Mouse (Mus musculus): ENCODE data around the gene Comt. TPM values are rescaled to one million over a fixed set of nuclear protein-coding genes. Genes with fewer than 3 reads are reported as not detected.

Gene Comt
- polyA plus RNA-seq, 1 experiment from 2014 or later: 58.4 TPM

- peak overlapping the region; percentile 90; the same call in 1 of the 2 replicates for H3K4me3 ChIP-seq
- H3K27ac ChIP-seq (replicated peaks): peak overlapping the region; percentile 93
- H3K27me3 ChIP-seq (replicated peaks; ENCODE audit: low read depth, poor library complexity, severe bottlenecking): no peaks in the 10 kb centered on the region
- WGBS: 95% methylated on average over 3 of the region's 3 CpGs
- no peak for DNase-seq (ENCODE audit: low spot score)
- peaks cover 90% of the 10 kb centered on the region for H3K4me1 ChIP-seq
- H3K36me3 ChIP-seq (replicated peaks): peaks cover 7% of the 10 kb centered on the region
- H3K9me3 ChIP-seq: no peaks in the 10 kb centered on the region
These were observed 34.9 kb downstream of the Comt start for GRCm38 (mm10) chr16:18391728-18392127.

GRCm38 (mm10) chr16:18391127-18391526 is 35.5 kb downstream of the Comt start:
- no peak overlapping the region for H3K4me3 ChIP-seq
- no peak for DNase-seq (ENCODE audit: low spot score)
- no peaks in the 10 kb centered on the region for H3K27me3 ChIP-seq (replicated peaks; ENCODE audit: low read depth, poor library complexity, severe bottlenecking)
- peaks cover 93% of the 10 kb centered on the region for H3K4me1 ChIP-seq
- H3K9me3 ChIP-seq: no peaks in the 10 kb centered on the region
- no peak overlapping the region for H3K27ac ChIP-seq (replicated peaks)
- H3K36me3 ChIP-seq (replicated peaks): peaks cover 1% of the 10 kb centered on the region; the same call in 1 of the 2 replicates
- 95% methylated on average over 3 of the region's 3 CpGs for WGBS

DNA sequence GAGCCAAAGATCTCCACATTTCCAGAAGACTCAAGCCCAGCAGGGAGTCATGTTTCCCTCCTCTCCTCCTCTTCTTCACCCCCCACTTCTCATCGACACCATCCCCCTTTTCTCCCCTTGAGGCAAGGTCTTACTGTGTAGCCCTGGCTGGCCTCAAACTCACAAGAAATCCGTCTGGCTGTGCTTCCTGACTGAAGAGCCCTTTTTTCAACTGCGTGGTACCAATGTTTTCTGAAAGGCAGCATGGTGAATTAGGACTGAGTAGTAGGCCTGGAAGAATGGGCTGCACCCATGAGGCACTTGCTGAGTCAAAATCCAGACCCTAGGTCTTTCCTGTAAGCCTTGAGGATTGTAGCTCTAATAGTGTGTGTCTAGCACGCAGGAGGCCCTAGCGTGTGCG is 36.3 kb downstream of the Comt start:
- DNase-seq (ENCODE audit: low spot score): no peak
- no peaks in the 10 kb centered on the region for H3K36me3 ChIP-seq (replicated peaks)
- no peak overlapping the region for H3K4me3 ChIP-seq
- WGBS: 56% methylated on average over 6 of the region's 6 CpGs
- no peaks in the 10 kb centered on the region for H3K27me3 ChIP-seq (replicated peaks; ENCODE audit: low read depth, poor library complexity, severe bottlenecking)
- peaks cover 89% of the 10 kb centered on the region for H3K4me1 ChIP-seq
- no peaks in the 10 kb centered on the region for H3K9me3 ChIP-seq
- no peak overlapping the region for H3K27ac ChIP-seq (replicated peaks)

DNA sequence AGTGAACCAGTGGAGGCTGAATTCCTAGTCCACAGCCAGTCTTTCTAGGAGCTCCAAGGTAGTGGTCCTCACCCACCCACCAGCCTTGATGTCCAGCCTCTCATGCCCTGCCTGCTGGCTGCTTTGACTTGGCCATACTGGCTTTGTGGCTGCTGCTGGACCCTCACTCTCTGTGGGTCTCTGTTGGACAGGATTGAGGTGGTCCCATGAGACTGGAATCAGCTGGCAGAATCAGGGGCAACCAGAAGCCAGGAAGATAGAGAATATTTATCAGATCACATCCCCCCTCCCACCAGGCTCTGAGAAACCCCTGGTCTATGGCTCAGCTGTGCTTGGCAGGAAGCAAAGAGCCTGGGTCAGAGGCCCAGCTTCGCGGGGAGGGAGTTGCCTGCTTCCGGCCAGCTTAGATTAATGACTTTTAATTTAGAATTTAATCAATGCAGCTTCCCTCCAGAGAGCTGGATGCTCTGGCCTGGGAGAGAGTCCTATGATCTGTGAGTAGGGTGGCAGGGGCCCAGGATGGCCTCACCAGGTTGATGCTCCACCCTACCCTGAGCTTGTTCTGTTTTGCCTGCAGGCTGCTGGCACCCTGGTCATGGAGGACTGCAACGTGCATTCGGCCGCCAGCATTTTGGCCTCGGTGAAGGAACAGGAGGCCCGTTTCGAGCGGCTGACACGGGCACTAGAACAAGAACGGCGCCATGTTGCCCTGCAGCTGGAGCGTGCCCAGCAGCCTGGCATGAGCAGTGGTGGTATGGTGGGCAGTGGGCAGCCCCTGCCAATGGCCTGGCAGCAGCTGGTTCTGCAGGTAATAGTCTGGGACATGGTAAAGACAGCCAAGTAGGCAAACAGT is 37.8 kb downstream of the Comt start:
- DNase-seq (ENCODE audit: low spot score): no peak
- H3K4me3 ChIP-seq: no peak overlapping the region
- peaks cover 89% of the 10 kb centered on the region for H3K4me1 ChIP-seq
- WGBS: 86% methylated on average over 14 of the region's 14 CpGs
- H3K27me3 ChIP-seq (replicated peaks; ENCODE audit: low read depth, poor library complexity, severe bottlenecking): no peaks in the 10 kb centered on the region
- H3K9me3 ChIP-seq: no peaks in the 10 kb centered on the region
- peak overlapping the region; percentile 63 for H3K27ac ChIP-seq (replicated peaks)
- H3K36me3 ChIP-seq (replicated peaks): no peaks in the 10 kb centered on the region

GRCm38 (mm10) chr16:18387704-18388582 is 38.7 kb downstream of the Comt start:
- Histone ChIP-seq H3K27me3 (replicated peaks; ENCODE audit: low read depth, poor library complexity, severe bottlenecking) (no peaks in the 10 kb centered on the region), H3K9me3 (no peaks in the 10 kb centered on the region), H3K27ac (replicated peaks) (peak overlapping the region; percentile 63; the same call in 1 of the 2 replicates), H3K4me1 (peaks cover 89% of the 10 kb centered on the region), H3K4me3 (no peak overlapping the region), H3K36me3 (replicated peaks) (no peaks in the 10 kb centered on the region)
- WGBS: 47% methylated on average over 7 of the region's 7 CpGs
- DNase-seq (ENCODE audit: low spot score): no peak

DNA sequence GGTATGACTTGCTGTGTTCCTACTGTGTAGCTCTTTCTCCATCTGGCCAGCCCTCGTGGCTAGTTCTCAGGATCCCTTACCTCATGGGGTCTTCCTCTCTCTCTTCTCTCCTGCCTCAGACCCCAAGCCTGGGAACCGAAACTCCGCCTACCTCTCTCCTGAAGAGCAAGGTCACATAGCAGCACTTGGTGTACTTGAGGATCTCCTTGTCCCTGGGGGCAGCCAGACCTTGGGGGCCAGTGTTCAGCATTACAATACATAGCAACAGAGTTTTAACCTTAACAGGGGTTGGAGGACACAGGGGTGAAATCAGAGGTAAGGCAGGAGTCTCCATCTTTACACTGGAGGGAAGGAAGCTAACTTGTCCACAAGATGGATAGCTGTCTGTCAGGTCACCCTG is 39.7 kb downstream of the Comt start:
- H3K4me1 ChIP-seq: peaks cover 89% of the 10 kb centered on the region
- 57% methylated on average over 3 of the region's 3 CpGs for WGBS
- peak overlapping the region; percentile 31; the same call in 1 of the 2 replicates for H3K27ac ChIP-seq (replicated peaks)
- DNase-seq (ENCODE audit: low spot score): no peak
- H3K4me3 ChIP-seq: no peak overlapping the region
- no peaks in the 10 kb centered on the region for H3K27me3 ChIP-seq (replicated peaks; ENCODE audit: low read depth, poor library complexity, severe bottlenecking)
- H3K9me3 ChIP-seq: no peaks in the 10 kb centered on the region
- no peaks in the 10 kb centered on the region for H3K36me3 ChIP-seq (replicated peaks)

- Histone ChIP-seq H3K4me1 (peaks cover 90% of the 10 kb centered on the region), H3K27me3 (replicated peaks; ENCODE audit: low read depth, poor library complexity, severe bottlenecking) (no peaks in the 10 kb centered on the region), H3K36me3 (replicated peaks) (no peaks in the 10 kb centered on the region), H3K9me3 (no peaks in the 10 kb centered on the region), H3K27ac (replicated peaks) (no peak overlapping the region), H3K4me3 (no peak overlapping the region)
- 85% methylated on average over 7 of the region's 7 CpGs for WGBS
- no peak for DNase-seq (ENCODE audit: low spot score)
These were observed 40.2 kb downstream of the Comt start for GRCm38 (mm10) chr16:18386451-18386850.

DNA sequence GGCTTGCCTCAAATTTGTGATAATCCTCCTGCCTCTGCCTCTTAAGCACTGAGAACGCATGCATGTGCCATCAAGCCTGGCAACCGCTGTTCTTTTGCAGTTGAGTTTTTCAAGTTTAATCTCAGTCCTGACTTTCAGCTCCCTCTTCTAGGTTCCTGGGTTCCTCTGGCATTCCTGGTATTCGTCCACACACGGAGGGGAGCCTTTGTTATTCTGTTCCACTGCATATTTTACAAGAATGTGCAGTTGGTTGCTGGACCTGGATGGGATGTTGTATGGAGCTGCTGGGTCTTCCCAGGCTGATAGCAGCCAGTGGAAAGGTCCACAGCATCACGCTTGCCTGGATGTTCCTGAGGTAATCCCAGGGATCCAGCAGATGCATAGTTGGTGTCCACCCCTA is 41.2 kb downstream of the Comt start:
- H3K36me3 ChIP-seq (replicated peaks): no peaks in the 10 kb centered on the region
- peaks cover 93% of the 10 kb centered on the region for H3K4me1 ChIP-seq
- 75% methylated on average over 5 of the region's 5 CpGs for WGBS
- H3K9me3 ChIP-seq: no peaks in the 10 kb centered on the region
- peak overlapping the region; percentile 27; the same call in 1 of the 2 replicates for H3K27ac ChIP-seq (replicated peaks)
- DNase-seq (ENCODE audit: low spot score): no peak
- no peaks in the 10 kb centered on the region for H3K27me3 ChIP-seq (replicated peaks; ENCODE audit: low read depth, poor library complexity, severe bottlenecking)
- no peak overlapping the region for H3K4me3 ChIP-seq

GRCm38 (mm10) chr16:18384659-18385058 is 42.0 kb downstream of the Comt start:
- peak overlapping the region; percentile 83; the same call in 1 of the 2 replicates for H3K27ac ChIP-seq (replicated peaks)
- H3K27me3 ChIP-seq (replicated peaks; ENCODE audit: low read depth, poor library complexity, severe bottlenecking): no peaks in the 10 kb centered on the region
- peaks cover 93% of the 10 kb centered on the region for H3K4me1 ChIP-seq
- no peaks in the 10 kb centered on the region for H3K9me3 ChIP-seq
- H3K4me3 ChIP-seq: no peak overlapping the region
- whole genome bisulfite sequencing: 61% methylated on average over 8 of the region's 8 CpGs
- no peak for DNase-seq (ENCODE audit: low spot score)
- H3K36me3 ChIP-seq (replicated peaks): no peaks in the 10 kb centered on the region

DNA sequence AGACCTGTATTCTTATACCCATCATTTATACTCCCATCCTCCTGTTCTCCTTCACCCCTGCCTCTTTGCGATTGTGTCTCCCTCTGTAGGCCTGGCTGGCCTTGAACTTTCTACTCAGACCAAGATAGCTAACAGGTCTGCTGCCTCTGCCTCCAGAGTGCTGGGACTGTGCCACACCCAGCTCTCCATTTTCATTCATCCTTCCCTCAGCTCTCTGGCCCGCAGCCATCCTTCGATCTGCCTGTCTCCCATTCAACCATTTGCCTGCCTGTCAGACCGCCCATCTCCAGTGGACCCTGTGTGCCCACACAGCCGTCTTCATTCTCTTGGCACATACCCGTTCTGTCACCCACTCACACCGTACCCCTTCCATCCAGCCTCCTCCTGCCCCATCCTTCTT is 42.4 kb downstream of the Comt start:
- Histone ChIP-seq H3K9me3 (no peaks in the 10 kb centered on the region), H3K4me3 (peak overlapping the region; percentile 8; the same call in 1 of the 2 replicates), H3K27me3 (replicated peaks; ENCODE audit: low read depth, poor library complexity, severe bottlenecking) (no peaks in the 10 kb centered on the region), H3K4me1 (peaks cover 94% of the 10 kb centered on the region), H3K27ac (replicated peaks) (peak overlapping the region; percentile 83), H3K36me3 (replicated peaks) (no peaks in the 10 kb centered on the region)
- WGBS: 74% methylated on average over 7 of the region's 7 CpGs
- no peak for DNase-seq (ENCODE audit: low spot score)

DNA sequence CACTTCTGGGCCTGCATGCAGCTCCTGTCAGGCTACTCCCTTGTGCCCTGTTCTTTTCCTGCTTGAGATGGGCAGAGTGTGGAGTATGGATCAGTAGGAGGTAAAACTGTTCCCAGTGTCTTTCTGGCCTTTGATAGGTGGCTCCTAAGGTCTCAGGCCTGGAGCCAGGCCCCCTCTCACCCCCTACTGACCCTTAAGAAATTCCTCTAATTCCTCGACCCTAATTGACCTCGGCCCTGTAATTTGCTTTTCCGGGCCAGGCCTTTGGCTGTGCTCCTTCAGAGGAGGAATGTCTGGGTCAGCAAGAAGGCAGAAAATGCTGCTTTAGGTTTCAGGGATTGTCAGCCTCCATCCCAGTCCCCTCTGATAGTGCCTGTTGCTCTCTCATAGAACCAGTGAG is 42.9 kb downstream of the Comt start:
- DNase-seq (ENCODE audit: low spot score): peak; percentile 50
- H3K4me1 ChIP-seq: peaks cover 94% of the 10 kb centered on the region
- H3K27ac ChIP-seq (replicated peaks): peak overlapping the region; percentile 83

GRCm38 (mm10) chr16:18383045-18383726 is 43.5 kb downstream of the Comt start:
- Histone ChIP-seq H3K4me3 (no peak overlapping the region), H3K9me3 (no peaks in the 10 kb centered on the region), H3K36me3 (replicated peaks) (no peaks in the 10 kb centered on the region), H3K27me3 (replicated peaks; ENCODE audit: low read depth, poor library complexity, severe bottlenecking) (no peaks in the 10 kb centered on the region), H3K4me1 (peaks cover 94% of the 10 kb centered on the region), H3K27ac (replicated peaks) (peak overlapping the region; percentile 83)
- 69% methylated on average over 9 of the region's 9 CpGs for WGBS
- DNase-seq (ENCODE audit: low spot score): no peak

More for the DNA sequence above, 42.9 kb downstream of the Comt start:
- peak overlapping the region; percentile 8; the same call in 1 of the 2 replicates for H3K4me3 ChIP-seq
- H3K9me3 ChIP-seq: no peaks in the 10 kb centered on the region
- no peaks in the 10 kb centered on the region for H3K27me3 ChIP-seq (replicated peaks; ENCODE audit: low read depth, poor library complexity, severe bottlenecking)
- no peaks in the 10 kb centered on the region for H3K36me3 ChIP-seq (replicated peaks)
- 2% methylated on average over 3 of the region's 3 CpGs for WGBS

All from embryonic facial prominence, embryonic 10.5 days (tissue).